Mouse (Mus musculus) intestine, embryonic 14.5 days (tissue): ENCODE data around the gene Usp48. TPM values are rescaled to one million over a fixed set of nuclear protein-coding genes. Genes with fewer than 3 reads are reported as not detected.

ENCODE experiments used
- ATAC-seq: fragments of 200-750 bp; cut with Nextera tagmentation; replicated peaks from 2 replicates; pipeline ENCODE4 v1.8.0; 2017; ENCODE audit warnings: low read depth, moderate number of reproducible peaks, moderate TSS enrichment, moderate library complexity; ENCODE audit not compliant: low FRiP score, low TSS enrichment
- DNase-seq: peaks from one replicate; pipeline ENCODE4 v3.0.0-alpha.2; 2018; ENCODE audit warnings: low spot score
- H3K27ac ChIP-seq: fragments of 300-500 bp; sonication (generic); 2 replicates; pipeline ENCODE4 v1.5.1; 2014; ENCODE audit warnings: low read depth, mild to moderate bottlenecking, control low read depth
- H3K27me3 ChIP-seq: fragments of 300-500 bp; sonication (generic); replicated peaks from 2 replicates; pipeline ENCODE4 v1.6.1; 2014; ENCODE audit warnings: low read length, control low read depth; ENCODE audit not compliant: control insufficient read depth, insufficient read depth
- H3K36me3 ChIP-seq: fragments of 300-500 bp; sonication (generic); 2 replicates; pipeline ENCODE4 v1.6.1; 2014; ENCODE audit warnings: low read length, control low read depth; ENCODE audit not compliant: control insufficient read depth, insufficient read depth
- H3K4me1 ChIP-seq: fragments of 300-500 bp; sonication (generic); replicated peaks from 2 replicates; pipeline ENCODE4 v1.6.1; 2014; ENCODE audit warnings: low read length, control low read depth, mixed read lengths; ENCODE audit not compliant: control insufficient read depth, insufficient read depth
- H3K4me2 ChIP-seq: fragments of 300-500 bp; sonication (generic); 2 replicates; pipeline ENCODE4 v1.6.1; 2014; ENCODE audit warnings: low read length
- H3K4me3 ChIP-seq: fragments of 300-500 bp; sonication (generic); 2 replicates; pipeline ENCODE4 v1.5.1; 2014; ENCODE audit warnings: low read depth, low read length, control low read depth, mixed read lengths
- H3K9ac ChIP-seq: fragments of 300-500 bp; sonication (generic); 2 replicates; pipeline ENCODE4 v1.6.1; 2014; ENCODE audit warnings: mild to moderate bottlenecking, low read length
- H3K9me3 ChIP-seq: fragments of 300-500 bp; sonication (generic); 2 replicates; pipeline ENCODE4 v1.6.1; 2016; ENCODE audit warnings: low read length, control low read depth; ENCODE audit not compliant: control insufficient read depth
- WGBS: fragments of 180-500 bp; shearing (Covaris S2); extraction: QIAGEN DNeasy Blood & Tissue Kit; methylation state at CpG from one replicate; pipeline ENCODE4 v1.1.7; 2014; 5-methylcytosine and 5-hydroxymethylcytosine counted together
- polyA plus RNA-seq: library from polyadenylated mRNA; unstranded; fragments of >200 nt; fragmentation: Nextera tagmentation; extraction: Ambion mirVana; gene quantifications from 2 replicates; pipeline ENCODE4 v1.2.1, GENCODE M21; 2014

Gene Usp48
- polyA plus RNA-seq, 1 experiment from 2014 or later = 72.4 TPM

GRCm38 (mm10) chr4:137643459-137643858, 49.9 kb downstream of the Usp48 start:
- Histone ChIP-seq H3K27ac (no peak overlapping the region), H3K27me3 (no peaks in the 10 kb centered on the region), H3K9ac (no peak overlapping the region), H3K4me2 (no peak overlapping the region), H3K4me1 (peaks cover 5% of the 10 kb centered on the region; the same call in 1 of the 2 replicates), H3K9me3 (no peaks in the 10 kb centered on the region), H3K36me3 (peaks cover 88% of the 10 kb centered on the region), H3K4me3 (no peak overlapping the region)
- WGBS = 76% methylated on average over 2 of the region's 2 CpGs
- DNase-seq (no peak), ATAC-seq (no peak)

DNA sequence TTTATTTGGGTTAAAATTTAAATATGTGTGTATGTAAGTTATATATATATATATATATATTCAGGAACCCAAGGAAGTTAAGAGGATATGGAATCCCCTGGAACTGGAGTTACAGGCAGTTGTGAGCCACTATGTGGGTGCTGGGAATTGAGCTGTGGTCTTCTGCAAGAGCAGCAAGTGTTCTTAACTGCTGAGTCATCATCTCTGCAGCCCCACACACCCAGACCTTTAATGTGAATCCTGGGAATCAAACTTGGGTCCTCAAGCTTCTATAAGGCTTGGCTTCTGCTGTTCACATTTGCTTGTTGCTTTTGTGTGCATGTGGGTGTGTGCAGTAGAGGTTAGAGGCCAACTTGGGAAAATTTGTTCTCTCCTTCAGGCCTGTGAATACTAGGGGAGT, 52.7 kb downstream of the Usp48 start:
- H3K4me3 ChIP-seq = no peak overlapping the region
- H3K9me3 ChIP-seq = no peaks in the 10 kb centered on the region
- no peak overlapping the region for H3K27ac ChIP-seq
- H3K4me1 ChIP-seq = peaks cover 5% of the 10 kb centered on the region; the same call in 1 of the 2 replicates
- ATAC-seq (no peak), DNase-seq (no peak)
- no peak overlapping the region for H3K4me2 ChIP-seq
- peaks cover 88% of the 10 kb centered on the region for H3K36me3 ChIP-seq
- no peak overlapping the region for H3K9ac ChIP-seq
- H3K27me3 ChIP-seq = no peaks in the 10 kb centered on the region

DNA sequence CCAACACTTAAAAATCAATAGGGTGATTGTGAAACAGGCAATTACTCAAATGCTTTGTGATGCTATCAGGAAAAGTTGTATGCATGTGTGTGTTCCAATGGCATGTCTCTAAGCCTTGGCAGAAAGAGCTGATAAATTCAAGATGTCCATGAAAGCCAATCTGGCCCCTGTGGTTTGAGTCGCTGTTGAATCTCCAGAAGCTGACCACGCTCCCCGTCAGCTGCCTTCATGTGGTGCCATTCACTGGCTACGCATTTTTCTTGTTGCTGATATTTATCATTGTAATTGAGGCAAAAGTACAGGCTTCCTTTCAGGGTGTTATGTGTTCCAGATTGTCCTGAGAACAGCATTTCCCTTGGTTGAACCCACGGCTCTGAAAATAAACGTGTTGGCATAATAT, 54.1 kb downstream of the Usp48 start:
- Histone ChIP-seq H3K9me3 (no peaks in the 10 kb centered on the region), H3K4me1 (peaks cover under 1% of the 10 kb centered on the region; the same call in 1 of the 2 replicates), H3K27ac (no peak overlapping the region), H3K4me3 (no peak overlapping the region), H3K27me3 (no peaks in the 10 kb centered on the region), H3K4me2 (no peak overlapping the region), H3K9ac (no peak overlapping the region), H3K36me3 (peaks cover 92% of the 10 kb centered on the region)
- 87% methylated on average over 6 of the region's 6 CpGs for WGBS
- ATAC-seq = no peak
- no peak for DNase-seq

GRCm38 (mm10) chr4:137648230-137648629, 54.7 kb downstream of the Usp48 start:
- no peaks in the 10 kb centered on the region for H3K4me1 ChIP-seq
- H3K4me3 ChIP-seq = no peak overlapping the region
- H3K4me2 ChIP-seq = no peak overlapping the region
- H3K36me3 ChIP-seq = peaks cover 96% of the 10 kb centered on the region
- WGBS = 87% methylated on average over 9 of the region's 9 CpGs
- no peaks in the 10 kb centered on the region for H3K9me3 ChIP-seq
- no peak overlapping the region for H3K27ac ChIP-seq
- DNase-seq = no peak
- H3K9ac ChIP-seq = no peak overlapping the region
- H3K27me3 ChIP-seq = no peaks in the 10 kb centered on the region
- ATAC-seq = no peak

GRCm38 (mm10) chr4:137650912-137651311, 57.4 kb downstream of the Usp48 start:
- Histone ChIP-seq H3K4me2 (no peak overlapping the region), H3K27me3 (no peaks in the 10 kb centered on the region), H3K4me1 (no peaks in the 10 kb centered on the region), H3K4me3 (no peak overlapping the region), H3K27ac (no peak overlapping the region), H3K9me3 (no peaks in the 10 kb centered on the region), H3K36me3 (peaks cover 95% of the 10 kb centered on the region), H3K9ac (no peak overlapping the region)
- WGBS = 64% methylated on average over 5 of the region's 5 CpGs
- DNase-seq (no peak), ATAC-seq (no peak)

GRCm38 (mm10) chr4:137652835-137653346, 59.3 kb downstream of the Usp48 start:
- Histone ChIP-seq H3K4me3 (no peak overlapping the region), H3K4me2 (no peak overlapping the region), H3K9ac (no peak overlapping the region), H3K4me1 (no peaks in the 10 kb centered on the region), H3K9me3 (no peaks in the 10 kb centered on the region), H3K36me3 (peaks cover 92% of the 10 kb centered on the region), H3K27me3 (no peaks in the 10 kb centered on the region), H3K27ac (no peak overlapping the region)
- 92% methylated on average over 5 of the region's 5 CpGs for WGBS
- ATAC-seq (no peak), DNase-seq (no peak)

- peaks cover 77% of the 10 kb centered on the region for H3K36me3 ChIP-seq
- no peak overlapping the region for H3K4me3 ChIP-seq
- no peak overlapping the region for H3K4me2 ChIP-seq
- ATAC-seq = no peak
- no peak for DNase-seq
- H3K27me3 ChIP-seq = no peaks in the 10 kb centered on the region
- no peak overlapping the region for H3K27ac ChIP-seq
- no peak overlapping the region for H3K9ac ChIP-seq
- H3K9me3 ChIP-seq = no peaks in the 10 kb centered on the region
- 89% methylated on average over 18 of the region's 18 CpGs for WGBS
- no peaks in the 10 kb centered on the region for H3K4me1 ChIP-seq
Observed at GRCm38 (mm10) chr4:137655241-137656031, 61.9 kb downstream of the Usp48 start.

- Histone ChIP-seq H3K27ac (no peak overlapping the region), H3K4me3 (no peak overlapping the region), H3K27me3 (no peaks in the 10 kb centered on the region), H3K4me1 (no peaks in the 10 kb centered on the region), H3K9ac (no peak overlapping the region), H3K36me3 (peaks cover 54% of the 10 kb centered on the region), H3K9me3 (no peaks in the 10 kb centered on the region), H3K4me2 (no peak overlapping the region)
- ATAC-seq (no peak), DNase-seq (no peak)
- 87% methylated on average over 8 of the region's 8 CpGs for WGBS
Observed at GRCm38 (mm10) chr4:137657674-137658073, 64.1 kb downstream of the Usp48 start.

- 82% methylated on average over 4 of the region's 4 CpGs for WGBS
- no peaks in the 10 kb centered on the region for H3K4me1 ChIP-seq
- H3K9ac ChIP-seq = no peak overlapping the region
- H3K27ac ChIP-seq = no peak overlapping the region
- DNase-seq (no peak), ATAC-seq (no peak)
- H3K9me3 ChIP-seq = no peaks in the 10 kb centered on the region
- no peak overlapping the region for H3K4me3 ChIP-seq
- peaks cover 14% of the 10 kb centered on the region for H3K27me3 ChIP-seq
- H3K36me3 ChIP-seq = peaks cover 40% of the 10 kb centered on the region
- no peak overlapping the region for H3K4me2 ChIP-seq
Observed at GRCm38 (mm10) chr4:137659541-137659940, 66.0 kb downstream of the Usp48 start.
